Mouse (Mus musculus): ENCODE results near the gene Dyrk1a.

DNA sequence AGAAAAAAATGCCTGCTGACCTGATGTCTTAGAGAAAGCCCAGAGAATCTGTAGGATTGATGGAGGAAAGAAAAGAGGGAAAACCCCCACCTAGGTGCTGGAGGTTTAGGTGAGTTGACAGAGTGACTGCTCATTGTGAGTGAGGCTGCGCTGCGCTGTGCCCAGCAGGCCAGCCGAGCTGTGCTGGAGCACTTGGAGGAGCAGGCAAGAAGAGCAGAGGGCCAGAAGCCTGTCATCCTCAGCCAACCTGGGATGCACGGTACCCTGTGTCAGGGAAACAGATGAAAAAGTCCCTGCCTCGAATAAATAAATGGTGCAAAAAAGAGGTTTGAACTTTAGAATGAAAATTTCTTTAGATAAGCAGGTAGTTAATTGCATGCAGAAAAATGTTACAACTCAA, 49.5 kb downstream of the Dyrk1a start:
- no peak for TF ChIP-seq POLR2A (IDR thresholded peaks at IDR 0.05; ENCODE audit: borderline replicate concordance, insufficient read depth, low read length)
- no peak for TF ChIP-seq CTCF (IDR thresholded peaks at IDR 0.05; ENCODE audit: borderline replicate concordance, insufficient read depth, low read depth, low read length)

Measured in cerebellum, adult 2 months (tissue).